Mouse (Mus musculus) hindbrain, embryonic 16.5 days (tissue): ENCODE data around the gene 1700025G04Rik. TPM values are rescaled to one million over a fixed set of nuclear protein-coding genes. Genes with fewer than 3 reads are reported as not detected.

Experiments used
- ATAC-seq: fragments of 200-750 bp; cut with Nextera tagmentation; 2 replicates; pipeline ENCODE4 v1.8.0; 2017; ENCODE audit warnings: moderate TSS enrichment, moderate library complexity
- H3K27ac ChIP-seq: fragments of 300-500 bp; sonication (generic); 2 replicates; pipeline ENCODE4 v1.5.1; 2014; ENCODE audit warnings: low read depth, mild to moderate bottlenecking, control low read depth, low read length, moderate library complexity
- H3K27me3 ChIP-seq: fragments of 300-500 bp; sonication (generic); replicated peaks from 2 replicates; pipeline ENCODE4 v1.6.1; 2014; ENCODE audit warnings: low read length; ENCODE audit not compliant: control insufficient read depth, insufficient read depth
- H3K36me3 ChIP-seq: fragments of 300-500 bp; sonication (generic); 2 replicates; pipeline ENCODE4 v1.6.1; 2014; ENCODE audit warnings: mild to moderate bottlenecking, low read length, moderate library complexity, mixed read lengths; ENCODE audit not compliant: control insufficient read depth, insufficient read depth
- H3K4me1 ChIP-seq: fragments of 300-500 bp; sonication (generic); 2 replicates; pipeline ENCODE4 v1.6.1; 2014; ENCODE audit warnings: low read depth, low read length; ENCODE audit not compliant: control insufficient read depth, insufficient read depth
- H3K4me2 ChIP-seq: fragments of 300-500 bp; sonication (generic); 2 replicates; pipeline ENCODE4 v1.6.1; 2014; ENCODE audit warnings: mild to moderate bottlenecking, low read length, control low read depth, moderate library complexity
- H3K4me3 ChIP-seq: fragments of 300-500 bp; sonication (generic); 2 replicates; pipeline ENCODE4 v1.5.1; 2014; ENCODE audit warnings: mild to moderate bottlenecking, low read length, control low read depth, moderate library complexity
- H3K9ac ChIP-seq: fragments of 300-500 bp; sonication (generic); 2 replicates; pipeline ENCODE4 v1.6.1; 2014; ENCODE audit warnings: low read depth, mild to moderate bottlenecking, control low read depth, low read length, moderate library complexity
- H3K9me3 ChIP-seq: fragments of 300-500 bp; sonication (generic); 2 replicates; pipeline ENCODE4 v1.6.1; 2014; ENCODE audit warnings: mild to moderate bottlenecking, low read length, moderate library complexity; ENCODE audit not compliant: control insufficient read depth
- WGBS: fragments of 180-500 bp; shearing (Covaris S2); extraction: QIAGEN DNeasy Blood & Tissue Kit; methylation state at CpG from one replicate; pipeline ENCODE4 v1.1.7; 2014; 5-methylcytosine and 5-hydroxymethylcytosine counted together
- polyA plus RNA-seq: library from polyadenylated mRNA; unstranded; fragments of >200 nt; fragmentation: Nextera tagmentation; extraction: Ambion mirVana; gene quantifications from 2 replicates; pipeline ENCODE4 v1.2.1, GENCODE M21; 2015

Gene 1700025G04Rik
- polyA plus RNA-seq, 1 experiment from 2014 or later: 24.9 TPM

- Histone ChIP-seq H3K9me3 (no peaks in the 10 kb centered on the region), H3K4me1 (peaks cover 20% of the 10 kb centered on the region), H3K4me2 (no peak overlapping the region), H3K27ac (no peak overlapping the region), H3K36me3 (no peaks in the 10 kb centered on the region), H3K27me3 (no peaks in the 10 kb centered on the region), H3K9ac (no peak overlapping the region), H3K4me3 (no peak overlapping the region)
- WGBS: 100% methylated on average over 1 of the region's 1 CpGs
- no peak for ATAC-seq
Observed at GRCm38 (mm10) chr1:151985056-151985455, 104.9 kb downstream of the 1700025G04Rik start.

DNA sequence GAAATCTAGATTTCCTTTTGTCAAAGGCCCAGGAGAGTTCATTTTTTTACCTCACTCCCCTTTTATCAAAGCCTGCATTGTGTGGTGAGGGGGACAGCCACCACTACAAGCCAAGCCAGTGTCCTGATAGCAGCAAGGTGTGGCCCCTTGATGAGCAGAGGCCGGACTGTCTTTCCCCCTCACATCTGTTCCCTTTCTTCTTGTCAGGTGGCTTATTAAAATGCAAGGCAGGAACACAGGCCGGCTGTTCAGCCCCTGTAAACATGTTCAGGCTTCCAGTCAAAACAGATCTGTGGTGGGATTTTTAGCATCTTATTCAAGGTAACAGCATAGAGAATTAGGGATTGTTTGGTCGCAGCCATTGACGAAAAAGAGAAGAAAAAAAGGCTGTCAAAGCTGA lies 105.9 kb downstream of the 1700025G04Rik start:
- peaks cover 20% of the 10 kb centered on the region for H3K4me1 ChIP-seq
- no peak overlapping the region for H3K4me2 ChIP-seq
- peak overlapping the region; percentile 61 for H3K27ac ChIP-seq
- H3K9ac ChIP-seq: 0 out of 2 replicates have a peak overlapping the region, but pooled peaks have one; percentile 16
- 16% methylated on average over 4 of the region's 4 CpGs for WGBS
- no peaks in the 10 kb centered on the region for H3K9me3 ChIP-seq
- no peaks in the 10 kb centered on the region for H3K36me3 ChIP-seq
- H3K27me3 ChIP-seq: no peaks in the 10 kb centered on the region
- H3K4me3 ChIP-seq: no peak overlapping the region
- ATAC-seq: peak; percentile 25; the same call in 1 of the 2 replicates

DNA sequence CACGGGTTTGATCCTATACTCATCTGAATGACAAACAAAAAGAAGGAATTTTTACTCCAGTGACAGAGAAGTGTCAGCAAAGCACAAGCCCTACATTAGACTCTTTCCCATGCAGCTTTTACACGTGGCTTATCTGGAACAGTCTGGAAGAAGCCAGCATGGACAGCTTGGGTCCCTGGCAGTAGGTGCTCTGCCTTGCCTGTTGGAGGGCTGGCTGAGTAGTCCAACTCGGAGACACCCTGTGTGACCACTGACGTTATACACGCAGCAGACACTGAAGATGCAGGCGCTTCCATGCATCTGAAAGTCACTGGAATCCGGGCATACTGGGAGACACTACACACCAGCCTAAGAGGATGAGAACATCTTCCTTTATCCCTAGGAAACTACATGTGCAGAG lies 109.4 kb downstream of the 1700025G04Rik start:
- Histone ChIP-seq H3K4me1 (peaks cover 22% of the 10 kb centered on the region), H3K4me3 (no peak overlapping the region), H3K36me3 (no peaks in the 10 kb centered on the region), H3K4me2 (no peak overlapping the region), H3K9me3 (no peaks in the 10 kb centered on the region), H3K27me3 (no peaks in the 10 kb centered on the region), H3K9ac (0 out of 2 replicates have a peak overlapping the region, but pooled peaks have one; percentile 19), H3K27ac (0 out of 2 replicates have a peak overlapping the region, but pooled peaks have one; percentile 23)
- 81% methylated on average over 7 of the region's 7 CpGs for WGBS
- no peak for ATAC-seq

DNA sequence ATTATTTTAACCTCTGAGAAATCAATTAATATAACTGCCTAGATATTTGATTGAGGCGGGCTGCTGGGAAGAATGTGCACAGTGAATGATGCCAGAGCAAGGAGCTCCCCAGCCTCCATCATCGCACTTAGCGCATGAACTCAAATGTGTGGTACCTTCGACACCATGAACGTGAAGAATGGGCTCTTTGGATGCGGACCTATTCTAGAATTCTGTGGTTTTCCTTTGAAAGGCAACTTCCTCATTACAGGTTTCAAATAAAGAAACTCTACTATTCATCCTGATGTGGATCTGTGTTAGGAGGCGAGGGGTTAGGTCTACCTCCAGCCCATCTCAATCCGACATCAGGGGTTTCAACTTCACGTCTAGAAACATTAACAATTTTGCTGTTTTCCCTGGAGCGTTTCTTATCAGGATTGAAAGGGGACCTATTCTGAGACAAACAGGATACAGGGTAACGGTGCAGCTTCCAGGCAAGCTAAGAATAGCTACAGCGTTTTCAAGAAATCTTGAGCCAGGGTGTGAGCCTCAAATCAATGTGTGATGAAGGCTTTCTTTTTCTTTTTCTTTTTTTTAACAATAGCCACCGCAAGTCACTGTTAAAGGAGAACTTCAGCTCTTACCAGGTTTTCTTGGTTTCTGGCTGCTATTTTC lies 110.0 kb downstream of the 1700025G04Rik start:
- ATAC-seq: no peak
- no peak overlapping the region for H3K4me3 ChIP-seq
- no peak overlapping the region for H3K9ac ChIP-seq
- no peak overlapping the region for H3K27ac ChIP-seq
- no peaks in the 10 kb centered on the region for H3K27me3 ChIP-seq
- H3K36me3 ChIP-seq: no peaks in the 10 kb centered on the region
- peaks cover 21% of the 10 kb centered on the region for H3K4me1 ChIP-seq
- WGBS: 80% methylated on average over 13 of the region's 13 CpGs
- H3K9me3 ChIP-seq: no peaks in the 10 kb centered on the region
- no peak overlapping the region for H3K4me2 ChIP-seq

DNA sequence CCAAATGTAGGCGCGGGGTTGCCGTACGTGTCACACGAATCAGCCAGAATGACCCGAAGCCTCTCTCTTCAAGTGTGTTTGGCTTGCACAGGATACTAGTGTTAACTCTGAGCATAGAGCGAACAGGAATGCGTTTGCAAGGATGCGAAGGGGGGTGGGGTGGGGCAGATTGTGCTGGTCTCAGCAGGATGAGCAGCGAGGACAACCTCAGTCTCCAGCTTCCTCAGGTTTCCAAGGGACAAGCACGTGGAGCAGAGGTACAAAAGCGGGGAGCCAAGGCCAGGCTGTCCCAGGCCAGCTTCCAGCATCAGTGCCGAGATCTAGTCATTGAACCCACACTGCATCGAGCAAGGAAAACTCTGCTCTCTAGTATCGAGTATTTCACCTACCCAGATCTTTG lies 111.2 kb downstream of the 1700025G04Rik start:
- Histone ChIP-seq H3K27me3 (no peaks in the 10 kb centered on the region), H3K36me3 (no peaks in the 10 kb centered on the region), H3K4me3 (no peak overlapping the region), H3K9ac (no peak overlapping the region), H3K27ac (no peak overlapping the region), H3K4me2 (no peak overlapping the region), H3K4me1 (peaks cover 9% of the 10 kb centered on the region), H3K9me3 (no peaks in the 10 kb centered on the region)
- whole genome bisulfite sequencing: 84% methylated on average over 15 of the region's 15 CpGs
- no peak for ATAC-seq

DNA sequence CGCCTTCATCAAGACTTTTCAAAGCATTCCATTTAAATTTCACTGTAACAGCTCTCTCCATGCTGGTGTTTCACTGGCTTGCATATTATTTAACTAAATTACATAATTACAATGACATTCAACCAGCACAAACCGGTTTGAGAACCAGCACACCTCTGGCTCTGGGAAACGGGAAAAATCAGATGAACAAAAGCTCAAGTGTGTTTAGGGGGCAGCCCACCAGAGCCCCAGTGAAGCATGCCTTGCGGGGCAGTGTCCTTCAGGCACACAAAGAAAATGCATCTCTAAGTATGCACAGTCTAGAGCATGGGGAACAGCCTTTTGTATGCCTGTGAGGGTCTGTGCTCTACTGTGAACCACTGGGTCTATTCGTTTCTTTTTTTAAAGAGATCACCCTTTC lies 112.3 kb downstream of the 1700025G04Rik start:
- Histone ChIP-seq H3K27me3 (no peaks in the 10 kb centered on the region), H3K36me3 (no peaks in the 10 kb centered on the region), H3K4me3 (no peak overlapping the region), H3K4me1 (peaks cover 8% of the 10 kb centered on the region), H3K9ac (no peak overlapping the region), H3K4me2 (no peak overlapping the region), H3K27ac (no peak overlapping the region), H3K9me3 (no peaks in the 10 kb centered on the region)
- ATAC-seq: peak; percentile 54; the same call in 1 of the 2 replicates
- 33% methylated on average over 5 of the region's 5 CpGs for WGBS

DNA sequence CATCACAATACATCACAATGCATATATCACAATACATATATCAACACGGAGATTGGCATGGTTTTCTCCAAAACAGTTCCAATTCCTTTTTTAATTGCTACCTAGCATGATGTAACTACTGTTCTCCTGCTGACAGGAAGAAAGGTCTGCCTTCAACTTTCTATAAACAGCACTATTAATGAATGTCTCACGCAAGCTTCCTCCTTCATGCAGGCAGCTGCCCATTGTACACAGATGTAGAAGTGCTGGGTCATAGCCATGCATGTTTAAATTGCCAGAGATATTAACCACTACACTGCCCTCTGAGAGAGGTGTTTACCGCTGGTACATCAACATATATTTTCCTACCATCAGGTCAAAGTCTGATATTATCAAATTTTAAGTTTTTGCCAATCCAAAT lies 113.1 kb downstream of the 1700025G04Rik start:
- H3K27me3 ChIP-seq: no peaks in the 10 kb centered on the region
- WGBS: 66% methylated on average over 3 of the region's 3 CpGs
- H3K4me2 ChIP-seq: no peak overlapping the region
- H3K4me1 ChIP-seq: peaks cover 8% of the 10 kb centered on the region
- H3K9me3 ChIP-seq: no peaks in the 10 kb centered on the region
- no peak overlapping the region for H3K9ac ChIP-seq
- H3K4me3 ChIP-seq: no peak overlapping the region
- H3K27ac ChIP-seq: no peak overlapping the region
- no peak for ATAC-seq
- no peaks in the 10 kb centered on the region for H3K36me3 ChIP-seq

DNA sequence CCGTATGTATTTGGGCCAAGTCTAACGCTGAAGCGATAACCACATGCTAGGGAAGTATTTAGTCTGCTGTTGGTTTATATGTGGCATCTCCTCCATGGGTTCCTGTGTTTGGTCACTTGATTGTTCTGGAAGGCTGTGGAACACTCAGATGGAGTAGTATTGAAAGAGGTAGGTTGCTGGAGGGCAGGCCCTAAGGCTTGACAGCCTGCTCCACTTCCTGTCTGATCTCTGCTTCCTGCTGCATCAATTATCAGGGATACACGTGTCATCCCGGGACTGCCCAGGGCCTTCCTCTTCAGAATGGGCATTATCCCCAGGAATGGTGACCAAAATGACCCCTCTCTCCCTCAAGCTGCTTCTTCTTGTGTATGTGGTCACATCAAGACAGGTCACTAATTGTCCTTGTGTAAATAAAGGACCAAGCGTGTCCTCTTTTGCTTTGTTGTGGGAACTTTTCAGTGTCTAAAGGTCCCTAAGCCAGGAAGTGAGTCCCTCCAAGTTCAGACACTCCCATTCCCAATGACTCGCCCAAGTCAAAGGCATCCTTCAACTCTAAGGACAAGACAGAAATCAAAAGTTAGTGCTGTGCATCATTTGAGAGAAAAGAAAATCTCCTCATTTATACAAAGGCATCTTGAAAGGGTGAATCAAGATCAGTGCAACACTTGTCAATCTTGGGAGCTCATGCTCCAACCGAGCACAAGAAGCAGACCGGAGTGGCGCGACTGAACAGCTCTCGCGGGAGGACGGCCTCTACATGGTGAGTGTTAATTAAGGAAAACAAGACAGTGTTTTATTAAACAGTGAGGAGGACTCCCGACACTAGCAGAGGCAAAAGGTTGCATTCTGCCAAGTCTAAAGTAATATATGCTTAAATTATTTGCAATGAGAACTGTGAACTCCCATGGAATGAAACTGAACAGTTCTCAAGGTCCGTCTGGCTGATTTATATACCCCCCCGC lies 114.2 kb downstream of the 1700025G04Rik start:
- ATAC-seq: no peak
- no peak overlapping the region for H3K27ac ChIP-seq
- H3K27me3 ChIP-seq: no peaks in the 10 kb centered on the region
- 55% methylated on average over 17 of the region's 17 CpGs for WGBS
- H3K9me3 ChIP-seq: no peaks in the 10 kb centered on the region
- no peak overlapping the region for H3K9ac ChIP-seq
- no peak overlapping the region for H3K4me2 ChIP-seq
- H3K4me3 ChIP-seq: no peak overlapping the region
- no peaks in the 10 kb centered on the region for H3K36me3 ChIP-seq
- H3K4me1 ChIP-seq: peaks cover 8% of the 10 kb centered on the region

- H3K4me3 ChIP-seq: no peak overlapping the region
- 62% methylated on average over 8 of the region's 8 CpGs for WGBS
- no peak overlapping the region for H3K4me2 ChIP-seq
- H3K27ac ChIP-seq: no peak overlapping the region
- no peak overlapping the region for H3K9ac ChIP-seq
- no peaks in the 10 kb centered on the region for H3K36me3 ChIP-seq
- H3K9me3 ChIP-seq: no peaks in the 10 kb centered on the region
- no peak for ATAC-seq
- peaks cover 6% of the 10 kb centered on the region; the same call in 1 of the 2 replicates for H3K4me1 ChIP-seq
- no peaks in the 10 kb centered on the region for H3K27me3 ChIP-seq
Observed at GRCm38 (mm10) chr1:151974887-151975286, 115.0 kb downstream of the 1700025G04Rik start.
